1 mouse cellular context compared by ENCODE assay signal in genomic region chr12:79369512-79370165, GRCm38 (mm10).
TF ChIP-seq lines count a peak whose summit lies in the region.

No protein-coding gene starts in this region.

TF ChIP-seq in MEL, 35 proteins besides CTCF, POLR2A, EP300 and RAD21 (continued from another document):
- TF ChIP-seq SMC3 (IDR thresholded peaks at IDR 0.05; ENCODE audit: low read depth, low read length) (no peak), ETS1 (IDR thresholded peaks at IDR 0.05; ENCODE audit: low read depth, low read length) (peak; percentile 50; the same call in 1 of the 2 replicates)
